Mouse (Mus musculus): ENCODE data around the gene Klhl30. TPM values are rescaled to one million over a fixed set of nuclear protein-coding genes. Genes with fewer than 3 reads are reported as not detected.
A peak's percentile ranks its signal among the peaks of the same experiment; 100 is the strongest.

Klhl30 gene
- total RNA-seq, 2 experiments from 2014 or later = 51.2 to 55.4 TPM

DNA sequence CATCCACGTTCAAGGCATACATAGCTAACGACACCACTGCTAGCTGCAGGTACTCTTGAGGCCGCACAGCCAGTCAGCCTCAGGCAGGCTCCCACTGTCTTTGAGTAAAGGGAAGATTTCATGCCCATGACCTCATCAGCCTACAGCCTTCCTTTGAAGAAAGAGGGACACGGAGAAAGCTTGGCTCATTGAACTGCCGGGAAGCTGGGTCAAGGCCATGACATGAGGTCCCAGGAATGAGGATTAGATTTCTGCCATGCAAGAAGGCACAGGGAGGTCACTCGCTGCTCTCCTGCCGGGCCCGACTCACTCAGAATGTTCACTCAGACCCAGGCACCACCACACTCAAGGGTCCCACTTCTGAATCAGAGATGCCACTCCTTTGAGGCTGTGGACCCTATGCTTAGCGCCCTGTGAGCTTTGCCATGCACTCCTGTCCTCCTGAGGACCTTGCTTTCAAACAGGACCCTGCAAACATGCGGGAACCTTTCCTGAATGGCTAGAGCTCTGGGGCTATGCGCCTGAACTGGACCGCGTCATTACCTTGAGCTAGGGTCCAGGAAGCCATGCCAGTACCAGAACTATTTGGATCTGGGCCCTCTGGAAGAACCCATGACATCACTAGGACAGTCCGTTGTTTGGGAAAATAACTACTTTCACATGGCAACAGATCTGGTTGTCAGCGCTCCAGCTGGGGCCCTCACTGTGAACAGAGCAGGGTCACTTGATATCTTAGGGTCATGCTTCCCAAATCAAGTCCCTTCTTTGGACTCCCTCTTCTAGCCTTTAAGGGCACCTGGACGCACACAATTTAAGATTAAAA is 14.2 kb downstream of the Klhl30 start:
- no peak for DNase-seq

DNA sequence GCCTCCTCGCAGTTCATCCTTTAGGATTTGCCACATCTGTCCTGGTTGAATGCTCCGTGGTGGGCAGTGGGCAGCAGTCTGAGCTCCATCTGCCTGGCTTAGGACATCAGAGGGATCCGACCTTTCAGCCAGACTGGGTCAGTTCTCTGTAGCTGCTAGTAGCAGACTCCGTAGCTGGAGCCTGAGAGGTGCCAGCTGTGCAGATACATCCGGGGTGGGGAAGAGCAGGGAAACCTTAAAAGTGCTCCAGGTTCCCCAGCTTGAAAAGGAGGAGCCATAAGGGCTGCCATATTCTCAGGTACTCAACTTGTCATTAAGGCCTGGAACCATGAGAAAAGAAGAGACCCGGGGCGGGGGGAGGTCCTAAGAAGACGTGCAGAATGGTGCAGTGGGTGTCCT is 15.0 kb downstream of the Klhl30 start:
- DNase-seq = no peak

GRCm38 (mm10) chr1:91366215-91367108 is 15.6 kb downstream of the Klhl30 start, which contains the start of gene Erfe:
Erfe (plus strand) TSS chr1:91366430.
- peak; percentile 82 for DNase-seq

DNA sequence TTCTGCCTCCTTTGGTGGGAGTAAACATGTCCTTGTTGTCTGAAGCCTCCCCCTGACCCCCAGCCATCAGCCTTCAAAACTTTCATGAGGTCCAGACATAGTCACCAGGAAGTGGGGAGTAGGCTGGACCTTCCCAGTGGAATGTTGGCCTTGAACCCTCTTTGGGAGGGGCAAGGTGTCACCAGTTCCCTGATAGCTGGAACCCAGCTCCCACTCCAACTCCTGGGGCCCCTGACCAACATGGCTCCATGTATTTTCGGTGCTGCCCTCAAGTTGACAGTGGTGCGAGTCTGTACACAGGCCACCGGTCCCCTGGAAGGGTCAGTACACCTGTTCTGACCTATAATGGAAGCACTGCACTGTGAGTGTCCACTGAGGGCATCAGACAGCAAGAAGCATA is 16.5 kb downstream of the Klhl30 start:
- no peak for DNase-seq

GRCm38 (mm10) chr1:91369408-91369807 is 18.6 kb downstream of the Klhl30 start:
- DNase-seq = no peak

DNA sequence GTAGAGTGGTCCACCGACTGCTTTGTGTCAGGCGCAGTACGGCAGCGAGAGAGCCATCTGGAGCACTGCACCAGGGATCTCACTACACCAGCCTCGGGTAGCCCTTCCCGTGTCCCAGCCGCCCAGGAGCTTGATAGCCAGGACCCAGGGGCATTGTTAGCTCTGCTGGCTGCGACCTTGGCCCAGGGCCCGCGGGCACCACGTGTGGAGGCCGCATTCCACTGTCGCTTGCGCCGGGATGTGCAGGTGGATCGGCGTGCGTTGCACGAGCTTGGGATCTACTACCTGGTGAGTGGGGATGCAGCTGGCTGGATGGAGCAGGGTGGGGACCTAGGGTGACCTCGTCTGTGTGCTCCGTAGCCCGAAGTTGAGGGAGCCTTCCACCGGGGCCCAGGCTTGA is 19.2 kb downstream of the Klhl30 start:
- DNase-seq = no peak

- no peak for DNase-seq
Measured at GRCm38 (mm10) chr1:91373414-91373835, 22.6 kb downstream of the Klhl30 start.

DNA sequence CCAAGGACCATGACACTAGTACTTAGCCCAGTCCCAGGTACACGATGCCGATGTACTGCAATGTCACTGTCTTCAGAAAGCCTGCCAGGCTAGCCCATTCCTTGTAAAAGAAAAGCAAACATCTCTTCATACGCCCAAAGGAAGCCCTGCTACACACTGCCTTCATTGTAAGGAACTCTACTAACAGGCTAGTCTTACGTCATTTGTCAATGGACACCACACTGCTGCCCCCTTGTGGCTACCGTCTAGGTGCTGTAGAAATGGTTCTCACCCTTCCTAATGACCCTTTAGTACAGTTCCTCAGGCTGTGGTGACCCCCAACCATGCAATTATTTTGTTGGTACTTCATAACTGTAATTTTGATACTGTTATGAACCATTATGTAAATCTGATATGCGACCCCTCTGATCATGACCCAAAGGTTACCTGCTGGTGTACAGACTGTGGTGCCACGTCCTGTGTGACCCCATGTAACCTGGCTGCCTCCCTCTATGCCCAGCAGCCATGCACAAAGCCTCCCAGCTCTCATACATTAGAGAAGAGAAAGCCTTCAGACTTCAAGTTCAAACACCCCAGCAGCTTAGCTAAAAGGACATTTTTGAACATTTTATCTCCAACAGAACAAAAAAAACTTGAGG is 29.8 kb downstream of the Klhl30 start:
- peak; percentile 88 for DNase-seq

- DNase-seq = no peak
Measured at GRCm38 (mm10) chr1:91381091-91381471, 30.3 kb downstream of the Klhl30 start.

- no peak for DNase-seq
Measured at GRCm38 (mm10) chr1:91390369-91390768, 39.6 kb downstream of the Klhl30 start.

GRCm38 (mm10) chr1:91397927-91398259 is 47.1 kb downstream of the Klhl30 start:
- peak; percentile 25 for DNase-seq

DNA sequence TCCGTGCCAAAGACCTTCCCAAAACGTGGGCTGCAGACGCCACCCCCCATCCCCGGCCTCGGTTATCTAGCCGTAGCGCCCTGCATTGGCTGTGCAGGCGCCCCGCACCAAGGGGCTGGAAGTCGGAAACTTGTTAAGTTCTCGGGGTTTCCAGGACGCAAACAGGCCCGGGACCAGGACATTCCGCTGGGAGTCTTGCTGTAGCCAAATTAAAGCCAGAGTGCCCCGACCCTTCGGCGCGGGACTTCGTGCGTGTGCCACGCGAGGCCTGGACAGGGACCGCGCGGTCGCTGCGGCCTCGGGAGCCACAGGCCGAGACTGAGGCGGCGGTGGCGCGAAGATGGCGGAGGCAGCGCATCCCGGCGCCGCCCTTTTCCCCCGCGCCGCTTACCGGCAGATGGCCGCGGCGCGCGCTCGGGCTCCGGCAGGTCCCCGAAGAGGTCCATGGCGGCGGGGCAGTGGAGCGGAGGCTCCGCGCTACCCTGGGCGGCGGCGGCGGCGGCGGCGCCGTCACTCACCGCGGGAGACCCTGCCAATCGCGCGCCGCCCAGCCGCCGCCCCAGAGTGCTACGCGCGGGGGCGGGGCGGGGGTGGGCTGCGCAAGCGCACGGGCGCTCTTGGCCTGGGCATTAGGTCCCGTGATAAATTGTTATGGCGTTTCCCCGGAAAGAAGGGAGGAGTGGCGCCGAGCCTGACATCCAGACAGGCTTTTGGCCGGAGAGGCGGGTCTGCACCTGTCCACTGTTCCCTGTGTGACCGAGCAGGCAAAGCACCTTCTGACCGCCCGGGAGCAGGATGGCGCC is 47.6 kb downstream of the Klhl30 start, which contains the start of gene Ilkap:
Gene Ilkap, minus strand, starts transcription at position 556 of the 803 bp plus-strand sequence.
- DNase-seq = peak; percentile 86

GRCm38 (mm10) chr1:91404976-91405375 is 54.2 kb downstream of the Klhl30 start:
- no peak for DNase-seq

DNA sequence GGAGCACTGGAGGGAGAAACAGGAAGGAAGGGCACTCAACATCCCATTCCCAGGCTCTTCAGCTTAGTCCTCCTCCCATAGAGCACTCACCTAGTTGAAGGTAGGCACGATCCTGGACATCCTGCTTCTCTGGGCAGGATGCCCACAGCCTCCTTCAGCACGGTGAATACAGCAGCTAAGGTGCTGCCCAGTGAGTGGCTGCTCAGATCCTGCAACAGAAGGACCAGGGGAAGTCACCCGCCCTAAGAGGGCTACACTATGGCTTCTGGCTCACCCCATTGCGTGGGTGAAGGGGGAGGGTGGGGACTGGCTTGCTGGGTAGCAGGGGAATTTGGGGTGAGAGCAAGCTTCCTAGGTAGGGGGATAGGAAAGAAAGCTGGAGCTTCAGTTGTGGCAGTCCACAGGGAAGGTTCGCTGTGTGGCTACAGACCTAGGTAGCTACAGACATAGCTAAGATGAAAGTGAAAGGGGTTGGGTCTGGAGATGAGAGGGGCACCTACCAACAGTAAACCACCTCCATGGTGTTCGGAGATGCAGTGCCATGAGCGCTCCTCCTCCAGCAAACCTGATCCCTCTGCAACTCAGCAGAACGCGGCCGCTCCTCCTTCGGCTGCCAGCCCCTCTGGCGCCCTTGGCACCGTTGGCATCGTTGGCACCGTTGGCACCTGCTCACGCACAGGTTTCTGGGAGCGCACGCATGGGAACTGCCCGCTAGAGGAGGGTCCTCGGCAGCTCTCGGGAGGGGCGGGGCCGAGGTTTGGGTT is 54.8 kb downstream of the Klhl30 start:
- DNase-seq = peak; percentile 30

GRCm38 (mm10) chr1:91407819-91408218 is 57.0 kb downstream of the Klhl30 start:
- no peak for DNase-seq

DNA sequence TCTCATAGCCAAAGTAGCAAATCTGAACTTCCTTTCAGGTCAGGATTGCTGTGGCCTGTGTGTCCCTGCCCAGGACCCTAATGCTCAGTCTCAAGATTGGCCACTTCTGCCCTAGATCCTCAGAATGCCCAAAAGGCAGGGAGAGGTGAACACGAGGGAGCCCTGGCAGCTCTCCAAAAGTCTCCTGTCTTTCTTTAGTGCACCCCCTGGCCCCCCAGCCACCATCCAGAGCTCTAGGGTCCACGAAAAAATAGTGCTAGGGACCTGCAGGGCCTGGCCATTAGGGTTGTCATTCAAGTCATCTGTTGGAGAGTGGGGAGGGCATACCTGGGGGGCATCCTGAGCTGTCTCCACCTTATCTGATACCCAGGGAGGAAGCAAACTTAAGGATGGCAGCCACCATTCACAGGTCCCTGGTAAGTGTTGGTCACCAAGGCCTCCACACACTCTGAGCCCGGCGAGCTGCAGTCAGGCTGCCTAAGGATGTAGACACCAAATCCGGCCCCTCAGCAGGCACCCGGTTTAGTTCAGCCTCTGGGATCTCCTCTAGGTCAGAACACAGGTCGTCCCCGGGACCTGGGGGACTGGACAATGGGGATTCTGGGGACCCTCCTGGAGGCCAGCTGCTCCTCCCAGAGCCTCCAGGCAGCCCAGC is 60.9 kb downstream of the Klhl30 start:
- DNase-seq = no peak

Data from heart, postnatal 4 days (tissue).